Mouse (Mus musculus): ENCODE measurements around the gene Cxcl17. TPM values are rescaled to one million over a fixed set of nuclear protein-coding genes. Genes with fewer than 3 reads are reported as not detected.
A peak's percentile ranks its signal among the peaks of the same experiment; 100 is the strongest.
"Not testable (repeated sequence)": the region's sequence is repeated elsewhere in the genome, so short reads cannot be mapped to it uniquely, and the experiment has no call there.

The Cxcl17 gene
- polyA plus RNA-seq, 1 experiment from 2014 or later = 1.2 TPM

DNA sequence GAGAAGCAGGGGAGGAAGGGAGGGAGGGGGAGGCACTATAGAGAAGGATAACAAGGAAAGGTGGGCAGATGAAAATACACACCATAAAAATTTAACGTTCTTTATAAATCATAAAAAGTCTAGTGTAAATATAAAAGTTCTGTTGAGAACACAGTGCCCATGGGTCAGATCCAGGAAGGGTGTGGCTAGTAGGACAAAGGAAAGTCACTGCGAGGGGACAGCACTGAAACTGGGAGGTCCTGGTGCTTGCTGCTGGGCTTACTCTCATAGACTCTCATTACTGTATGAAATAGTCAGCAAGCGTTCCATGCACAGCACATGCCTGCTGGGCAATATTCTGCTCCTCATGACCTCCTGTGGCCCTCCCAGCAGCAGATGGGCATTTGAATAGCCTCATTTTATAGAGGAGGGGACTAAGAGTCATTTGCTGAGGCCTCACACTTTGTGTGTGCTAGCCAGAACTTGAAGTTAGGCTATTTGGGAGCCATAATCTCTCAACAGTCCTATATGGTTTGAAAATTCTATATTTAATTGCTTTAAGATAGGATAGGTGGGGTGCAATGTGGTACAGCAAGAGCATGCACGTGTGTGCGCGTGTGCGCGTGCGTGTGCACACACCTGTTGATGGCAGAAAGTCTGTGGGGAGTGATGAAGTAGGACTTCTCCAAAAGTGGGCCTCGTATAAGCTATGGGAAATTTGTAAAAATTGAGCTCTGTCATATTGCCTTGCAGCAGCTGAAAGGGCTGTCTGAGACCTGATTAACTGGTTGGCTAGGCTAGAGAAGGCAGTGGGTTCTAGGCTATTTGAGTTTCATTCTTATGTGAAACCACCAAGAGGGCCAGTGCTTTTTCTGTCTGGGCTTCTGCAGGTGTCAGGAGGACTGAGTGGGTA lies 22.2 kb upstream of the Cxcl17 start:
- whole genome bisulfite sequencing = 86% methylated on average over 10 of the region's 10 CpGs
- ATAC-seq (ENCODE audit: low FRiP score, low read depth) = no peak
- Histone ChIP-seq H3K9me3 (no peaks in the 10 kb centered on the region), H3K4me1 (replicated peaks) (no peaks in the 10 kb centered on the region; the same call in 1 of the 2 replicates), H3K27ac (replicated peaks) (no peak overlapping the region), H3K27me3 (no peaks in the 10 kb centered on the region), H3K36me3 (no peaks in the 10 kb centered on the region), H3K9ac (no peak overlapping the region), H3K4me3 (no peak overlapping the region), H3K4me2 (no peak overlapping the region)

DNA sequence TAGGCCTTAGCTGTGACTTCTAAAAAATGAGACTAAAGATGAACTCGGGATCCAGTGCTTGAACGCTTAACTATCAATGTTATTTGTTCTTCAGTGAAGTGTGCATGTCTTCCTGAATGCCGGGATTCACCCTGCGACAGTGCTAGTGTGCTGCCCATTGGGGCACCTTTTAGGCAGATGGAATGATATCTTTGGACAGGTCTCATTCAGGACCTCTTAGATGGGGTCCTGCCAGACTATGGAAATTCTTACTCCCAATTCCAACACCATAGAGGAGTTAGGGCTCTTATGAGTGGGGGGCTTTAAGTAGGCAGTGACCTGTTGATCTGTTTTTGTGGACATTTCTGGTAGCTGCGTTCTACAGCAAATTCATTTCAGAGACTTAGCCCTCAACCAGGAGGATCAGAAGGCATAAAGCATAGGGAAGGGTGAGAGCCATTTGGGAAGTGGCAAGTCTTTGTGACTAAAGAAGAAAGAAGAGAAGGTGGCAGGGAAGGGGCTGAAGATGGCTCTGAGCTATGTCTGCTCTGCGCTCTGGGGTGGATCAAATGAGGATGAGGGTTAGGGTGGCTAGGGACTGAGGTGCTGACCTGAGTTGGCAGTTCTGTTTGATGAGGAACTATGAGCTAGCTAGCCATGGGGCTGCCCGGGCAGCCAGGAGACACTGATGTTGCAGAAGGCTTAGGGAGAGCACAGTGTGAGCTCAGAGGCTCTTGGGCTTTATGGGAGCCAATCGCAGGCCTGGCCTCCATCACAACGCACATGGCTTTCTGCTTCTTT lies 21.3 kb upstream of the Cxcl17 start:
- Histone ChIP-seq H3K9me3 (no peaks in the 10 kb centered on the region), H3K4me2 (no peak overlapping the region), H3K27ac (replicated peaks) (no peak overlapping the region), H3K4me3 (no peak overlapping the region), H3K9ac (no peak overlapping the region), H3K4me1 (replicated peaks) (no peaks in the 10 kb centered on the region; the same call in 1 of the 2 replicates), H3K27me3 (no peaks in the 10 kb centered on the region), H3K36me3 (no peaks in the 10 kb centered on the region)
- WGBS = 90% methylated on average over 9 of the region's 9 CpGs
- no peak for ATAC-seq (ENCODE audit: low FRiP score, low read depth)

GRCm38 (mm10) chr7:25433007-25433541 lies 20.4 kb upstream of the Cxcl17 start:
- Histone ChIP-seq H3K36me3 (no peaks in the 10 kb centered on the region), H3K4me2 (no peak overlapping the region), H3K9me3 (no peaks in the 10 kb centered on the region), H3K9ac (no peak overlapping the region), H3K4me3 (no peak overlapping the region), H3K4me1 (replicated peaks) (no peaks in the 10 kb centered on the region; the same call in 1 of the 2 replicates), H3K27me3 (no peaks in the 10 kb centered on the region), H3K27ac (replicated peaks) (no peak overlapping the region)
- no peak for ATAC-seq (ENCODE audit: low FRiP score, low read depth)
- WGBS = 11% methylated on average over 5 of the region's 5 CpGs

DNA sequence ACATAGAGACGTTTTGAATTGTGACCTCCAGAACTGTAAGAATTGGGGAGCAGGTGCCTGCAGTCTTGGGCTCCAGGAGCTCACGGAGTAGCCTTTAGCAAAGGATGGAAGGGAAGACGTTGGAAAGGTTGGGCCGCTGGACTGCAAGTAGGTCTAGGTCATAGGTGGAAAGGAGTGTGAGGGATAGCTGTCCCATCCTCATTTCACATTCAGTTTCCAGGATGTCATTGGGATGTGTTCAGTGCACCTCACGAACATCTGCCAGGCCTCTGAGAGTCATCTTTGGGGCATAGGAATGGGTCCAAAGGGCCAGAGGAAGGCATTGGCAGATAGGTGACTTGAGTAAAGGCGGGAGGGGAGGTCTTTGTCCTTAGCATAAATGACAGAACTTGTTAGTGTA lies 19.7 kb upstream of the Cxcl17 start:
- Histone ChIP-seq H3K27me3 (no peaks in the 10 kb centered on the region), H3K4me1 (replicated peaks) (no peaks in the 10 kb centered on the region; the same call in 1 of the 2 replicates), H3K4me3 (no peak overlapping the region), H3K27ac (replicated peaks) (no peak overlapping the region), H3K36me3 (no peaks in the 10 kb centered on the region), H3K9me3 (no peaks in the 10 kb centered on the region), H3K9ac (no peak overlapping the region), H3K4me2 (no peak overlapping the region)
- no peak for ATAC-seq (ENCODE audit: low FRiP score, low read depth)
- 93% methylated on average over 6 of the region's 6 CpGs for WGBS

GRCm38 (mm10) chr7:25429886-25430784 lies 17.4 kb upstream of the Cxcl17 start:
- H3K9me3 ChIP-seq = no peaks in the 10 kb centered on the region
- no peak for ATAC-seq (ENCODE audit: low FRiP score, low read depth)
- H3K9ac ChIP-seq = no peak overlapping the region
- no peak overlapping the region for H3K4me3 ChIP-seq
- 91% methylated on average over 4 of the region's 4 CpGs for WGBS
- H3K36me3 ChIP-seq = no peaks in the 10 kb centered on the region
- H3K27me3 ChIP-seq = no peaks in the 10 kb centered on the region
- H3K4me1 ChIP-seq (replicated peaks) = no peaks in the 10 kb centered on the region; the same call in 1 of the 2 replicates
- no peak overlapping the region for H3K4me2 ChIP-seq
- H3K27ac ChIP-seq (replicated peaks) = no peak overlapping the region

DNA sequence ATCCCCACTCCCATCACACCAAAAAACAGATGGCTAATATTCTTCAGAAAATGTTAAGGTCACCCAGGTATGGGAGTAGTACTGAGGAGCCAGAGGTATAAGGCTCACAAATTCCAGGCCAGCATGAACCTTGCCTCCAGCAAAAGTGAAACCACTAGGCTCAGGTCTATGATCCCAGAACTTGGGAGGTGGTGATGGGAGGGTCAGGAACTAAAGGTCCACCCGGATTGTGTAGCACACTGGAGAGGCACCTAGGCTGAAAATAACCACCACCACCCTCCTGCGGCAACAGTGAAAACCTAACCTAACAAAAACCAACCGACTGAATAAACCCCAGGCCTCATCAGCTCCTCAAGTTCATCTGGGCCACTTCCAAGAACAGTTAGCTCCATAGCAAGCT lies 15.6 kb upstream of the Cxcl17 start:
- H3K9ac ChIP-seq = no peak overlapping the region
- WGBS = 91% methylated on average over 3 of the region's 3 CpGs
- no peak for ATAC-seq (ENCODE audit: low FRiP score, low read depth)
- no peak overlapping the region for H3K27ac ChIP-seq (replicated peaks)
- no peaks in the 10 kb centered on the region; the same call in 1 of the 2 replicates for H3K4me1 ChIP-seq (replicated peaks)
- no peak overlapping the region for H3K4me3 ChIP-seq
- H3K36me3 ChIP-seq = no peaks in the 10 kb centered on the region
- H3K9me3 ChIP-seq = no peaks in the 10 kb centered on the region
- H3K27me3 ChIP-seq = no peaks in the 10 kb centered on the region
- H3K4me2 ChIP-seq = no peak overlapping the region

DNA sequence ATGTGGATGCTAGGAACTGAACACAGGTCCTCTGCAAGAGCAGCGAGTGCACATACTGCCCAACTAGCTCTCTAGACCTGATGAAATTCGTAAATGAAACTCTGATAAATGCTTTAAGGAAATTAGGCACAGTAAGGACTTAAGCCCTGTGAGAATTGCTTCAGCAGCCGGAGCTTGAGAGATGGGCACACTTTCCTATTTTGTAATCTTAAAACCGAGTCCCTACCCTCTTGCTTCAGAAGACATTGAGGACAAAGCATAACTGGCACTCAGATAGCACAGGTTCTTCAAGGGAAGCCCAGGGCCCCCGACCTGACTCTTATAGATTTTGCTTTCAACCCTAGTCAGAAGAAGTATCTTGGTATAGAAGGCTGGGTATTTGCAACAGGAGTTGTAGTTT lies 14.5 kb upstream of the Cxcl17 start:
- no peak overlapping the region for H3K27ac ChIP-seq (replicated peaks)
- no peaks in the 10 kb centered on the region; the same call in 1 of the 2 replicates for H3K4me1 ChIP-seq (replicated peaks)
- no peak for ATAC-seq (ENCODE audit: low FRiP score, low read depth)
- WGBS = 82% methylated on average over 5 of the region's 5 CpGs
- H3K9me3 ChIP-seq = no peaks in the 10 kb centered on the region
- H3K4me2 ChIP-seq = no peak overlapping the region
- no peak overlapping the region for H3K4me3 ChIP-seq
- no peaks in the 10 kb centered on the region for H3K27me3 ChIP-seq
- H3K9ac ChIP-seq = no peak overlapping the region
- H3K36me3 ChIP-seq = no peaks in the 10 kb centered on the region

DNA sequence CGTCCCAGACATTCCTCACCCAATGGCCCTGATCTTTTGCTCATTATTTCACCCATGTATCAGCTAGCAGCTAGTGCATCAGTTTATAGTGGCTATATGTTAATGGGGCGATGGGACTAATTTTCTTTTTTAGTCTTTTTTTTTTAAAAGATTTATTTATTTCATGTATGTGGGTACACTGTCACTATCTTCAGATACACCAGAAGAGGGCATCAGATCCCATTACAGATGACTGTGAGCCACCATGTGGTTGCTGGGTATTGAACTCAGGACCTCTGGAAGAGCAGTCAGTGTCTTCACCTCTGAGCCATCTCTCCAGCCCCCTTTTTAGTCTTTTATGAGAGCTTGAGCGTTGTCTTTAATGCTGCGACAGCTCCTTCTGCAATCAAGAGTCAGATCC lies 13.7 kb upstream of the Cxcl17 start:
- 89% methylated on average over 4 of the region's 4 CpGs for WGBS
- H3K4me1 ChIP-seq (replicated peaks); H3K4me2 ChIP-seq; H3K27me3 ChIP-seq; H3K4me3 ChIP-seq; H3K27ac ChIP-seq (replicated peaks); H3K9ac ChIP-seq; H3K36me3 ChIP-seq; ATAC-seq (ENCODE audit: low FRiP score, low read depth); H3K9me3 ChIP-seq: not testable (repeated sequence)

DNA sequence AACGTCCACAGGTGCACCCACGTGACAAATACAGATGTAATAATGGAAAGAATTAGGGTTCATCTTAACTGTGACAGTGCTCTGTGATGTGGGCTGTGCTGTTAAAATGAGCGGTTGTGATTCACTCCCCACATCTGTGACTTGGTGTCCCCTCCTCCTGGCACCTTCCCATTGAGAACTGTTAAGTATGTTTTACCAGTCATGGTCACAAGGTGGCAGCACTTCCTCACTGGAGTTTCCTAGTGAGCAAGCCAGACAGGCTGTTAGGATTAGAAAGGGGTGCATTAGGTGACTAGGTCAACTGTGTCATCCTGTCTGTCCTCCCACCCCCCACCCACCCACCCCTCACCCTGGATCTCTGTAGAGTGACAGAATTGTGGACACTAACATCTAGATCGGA lies 11.7 kb upstream of the Cxcl17 start:
- no peaks in the 10 kb centered on the region for H3K36me3 ChIP-seq
- H3K9ac ChIP-seq = no peak overlapping the region
- H3K27me3 ChIP-seq = no peaks in the 10 kb centered on the region
- no peak overlapping the region for H3K4me3 ChIP-seq
- WGBS = 37% methylated on average over 4 of the region's 4 CpGs
- peak; percentile 29; the same call in 1 of the 2 replicates for ATAC-seq (ENCODE audit: low FRiP score, low read depth)
- no peaks in the 10 kb centered on the region for H3K9me3 ChIP-seq
- no peak overlapping the region for H3K27ac ChIP-seq (replicated peaks)
- no peaks in the 10 kb centered on the region; the same call in 1 of the 2 replicates for H3K4me1 ChIP-seq (replicated peaks)
- H3K4me2 ChIP-seq = no peak overlapping the region

GRCm38 (mm10) chr7:25422286-25422841 lies 9.7 kb upstream of the Cxcl17 start:
- ATAC-seq (ENCODE audit: low FRiP score, low read depth) = no peak
- no peaks in the 10 kb centered on the region for H3K9me3 ChIP-seq
- WGBS = 71% methylated on average over 16 of the region's 16 CpGs
- H3K4me1 ChIP-seq (replicated peaks) = no peaks in the 10 kb centered on the region; the same call in 1 of the 2 replicates
- no peak overlapping the region for H3K4me2 ChIP-seq
- no peak overlapping the region for H3K9ac ChIP-seq
- H3K27me3 ChIP-seq = no peaks in the 10 kb centered on the region
- H3K36me3 ChIP-seq = no peaks in the 10 kb centered on the region
- H3K27ac ChIP-seq (replicated peaks) = no peak overlapping the region
- H3K4me3 ChIP-seq = no peak overlapping the region

GRCm38 (mm10) chr7:25419943-25420342 lies 7.3 kb upstream of the Cxcl17 start:
- no peak overlapping the region for H3K9ac ChIP-seq
- no peak overlapping the region for H3K4me2 ChIP-seq
- H3K4me1 ChIP-seq (replicated peaks) = no peaks in the 10 kb centered on the region; the same call in 1 of the 2 replicates
- no peaks in the 10 kb centered on the region for H3K9me3 ChIP-seq
- no peaks in the 10 kb centered on the region for H3K36me3 ChIP-seq
- WGBS = 88% methylated on average over 4 of the region's 4 CpGs
- H3K4me3 ChIP-seq = no peak overlapping the region
- no peak for ATAC-seq (ENCODE audit: low FRiP score, low read depth)
- no peaks in the 10 kb centered on the region for H3K27me3 ChIP-seq
- no peak overlapping the region for H3K27ac ChIP-seq (replicated peaks)

All from hindbrain, embryonic 15.5 days (tissue).